Mouse (Mus musculus) gastrocnemius, adult 2 months (tissue): ENCODE measurements around the gene Olfr186. TPM values are rescaled to one million over a fixed set of nuclear protein-coding genes. Genes with fewer than 3 reads are reported as not detected.
"Not testable (repeated sequence)": the region's sequence is repeated elsewhere in the genome, so short reads cannot be mapped to it uniquely, and the experiment has no call there.

ENCODE experiments used
- DNase-seq: peaks from one replicate; pipeline ENCODE4 v3.0.0; 2022
- H3K27ac ChIP-seq: fragments of 200-600 bp; 2 replicates; pipeline ENCODE4 v1.8.1; 2022; ENCODE audit warnings: mild to moderate bottlenecking
- H3K4me3 ChIP-seq: fragments of 200-600 bp; 2 replicates; pipeline ENCODE4 v1.8.1; 2022; ENCODE audit warnings: mild to moderate bottlenecking, moderate library complexity
- CTCF ChIP-seq: fragments of 200-600 bp; IDR thresholded peaks from 2 replicates; pipeline ENCODE4 v1.8.1; 2022; ENCODE audit warnings: antibody characterized with exemption, mild to moderate bottlenecking, moderate library complexity
- intact Hi-C: fragments of 180-260 bp; cut with DNase I; formaldehyde crosslinking; loops from one replicate; pipeline ENCODE4 v1.15.1; 2025
- long read RNA-seq, 2 experiments: library from polyadenylated mRNA; stranded (forward); transcript quantifications; one replicate each; pipeline ENCODE4 v2.0.0; 2021
- total RNA-seq, 2 experiments: library from RNA; stranded (reverse); gene quantifications; 2 replicates each; pipeline ENCODE4 v1.2.3; 2021

Gene Olfr186
- not detected for total RNA-seq
- long read RNA-seq, experiment 1: 0 reads
- long read RNA-seq, experiment 2: 0 reads

DNA sequence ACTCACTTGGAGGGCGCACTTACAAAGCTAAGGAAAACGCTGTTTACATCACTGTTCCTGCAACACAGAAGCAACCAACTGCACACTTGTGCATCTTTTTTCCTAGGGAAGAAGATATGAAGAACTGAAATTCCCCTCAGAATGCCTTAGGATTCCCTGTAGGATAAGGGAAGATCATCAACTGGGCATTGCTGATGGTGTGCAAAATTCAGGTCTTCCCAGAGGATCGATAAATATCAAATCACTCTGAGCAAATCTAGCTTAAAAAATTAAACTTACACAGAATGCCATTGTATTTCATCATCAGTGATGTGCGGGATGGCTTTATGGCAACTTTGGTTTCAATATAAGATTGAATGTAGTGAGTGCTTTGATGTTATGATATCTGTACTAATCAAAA, at the start of gene Olfr186:
Gene Olfr186 (minus strand): TSS at position 101 of the 400 bp plus-strand sequence.
- Histone ChIP-seq H3K4me3 (no peak within 1 kb of the TSS), H3K27ac (no peak within 1 kb of the TSS)
- no peak for DNase-seq
- intact Hi-C loops: no loop called here
- no peak for TF ChIP-seq CTCF

DNA sequence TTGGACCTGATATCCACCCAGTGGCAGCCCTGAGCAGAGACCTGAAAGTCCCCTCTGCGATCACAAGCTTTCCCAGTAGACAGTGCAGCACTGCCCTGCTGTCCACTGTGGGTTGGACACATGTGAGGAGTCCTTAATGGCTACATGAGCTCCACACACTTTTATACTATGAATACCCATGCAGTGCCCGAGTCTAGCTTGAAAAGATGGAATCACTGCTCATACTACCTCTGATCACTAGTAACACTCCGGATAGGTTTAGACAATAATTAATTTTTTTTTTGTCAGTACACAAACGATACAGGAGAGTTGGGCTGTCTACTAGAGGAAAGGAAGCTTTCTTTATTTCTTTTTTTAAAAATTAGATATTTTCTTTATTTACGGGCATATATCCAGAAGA, 47.8 kb upstream of the Olfr186 start, which contains the start of gene Olfr190:
Gene Olfr190 (minus strand): TSS at position 101 of the 400 bp plus-strand sequence.
- intact Hi-C loops: no loop called here

DNA sequence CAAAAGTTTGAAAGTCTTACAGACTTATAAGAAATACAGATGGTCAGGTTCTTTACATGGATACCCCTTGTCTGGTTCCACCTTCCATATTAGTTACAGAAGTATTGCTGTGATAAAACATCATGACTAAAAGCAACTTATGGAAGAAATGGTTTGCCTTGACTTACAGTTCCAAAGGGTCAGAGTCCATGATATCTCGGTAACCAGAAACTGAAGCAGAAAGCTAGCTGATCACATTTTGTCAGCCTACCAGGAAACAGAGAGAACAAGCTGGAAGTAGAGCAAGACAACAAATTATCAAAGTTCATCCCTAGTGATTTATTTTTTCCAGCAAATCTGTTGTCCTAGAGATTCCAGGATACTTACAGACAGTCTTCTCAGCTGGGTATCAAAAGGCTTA, 43.4 kb upstream of the Olfr186 start:
- intact Hi-C loops: no loop called here
- DNase-seq: no peak
- H3K4me3 ChIP-seq: no peak overlapping the region
- H3K27ac ChIP-seq: no peak overlapping the region
- TF ChIP-seq CTCF: no peak

More for the DNA sequence above, 47.8 kb upstream of the Olfr186 start, which contains the start of gene Olfr190:
- TF ChIP-seq CTCF: no peak
- Histone ChIP-seq H3K27ac (no peak within 1 kb of the TSS), H3K4me3 (no peak within 1 kb of the TSS)
- no peak for DNase-seq

GRCm38 (mm10) chr16:59071755-59072154, 41.7 kb upstream of the Olfr186 start:
- Histone ChIP-seq H3K27ac (no peak overlapping the region), H3K4me3 (no peak overlapping the region)
- TF ChIP-seq CTCF: no peak
- intact Hi-C loops: no loop called here
- DNase-seq: no peak

GRCm38 (mm10) chr16:59062411-59062810, 32.3 kb upstream of the Olfr186 start:
- not testable (repeated sequence) for DNase-seq

DNA sequence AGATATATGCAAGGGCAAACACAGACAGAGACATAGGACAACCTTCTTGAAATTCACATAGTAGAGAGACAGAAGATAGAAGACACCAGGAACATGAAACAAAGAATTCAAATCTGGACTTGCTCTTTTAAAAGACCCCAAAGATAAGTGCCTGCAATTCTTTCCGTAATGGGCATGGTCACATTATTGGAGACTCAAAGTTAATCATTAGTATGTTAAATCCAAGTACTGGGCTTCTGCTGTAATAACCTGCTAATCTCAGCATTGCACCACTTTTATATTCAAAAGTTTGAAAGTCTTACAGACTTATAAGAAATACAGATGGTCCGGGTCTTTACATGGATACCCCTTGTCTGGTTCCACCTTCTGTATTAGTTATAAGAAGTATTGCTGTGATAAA, 19.2 kb upstream of the Olfr186 start:
- H3K4me3 ChIP-seq, H3K27ac ChIP-seq, DNase-seq, intact Hi-C loops: not testable (repeated sequence)

More at GRCm38 (mm10) chr16:59062411-59062810, 32.3 kb upstream of the Olfr186 start:
- intact Hi-C loops, H3K4me3 ChIP-seq, H3K27ac ChIP-seq: not testable (repeated sequence)

- Histone ChIP-seq H3K27ac (no peak overlapping the region), H3K4me3 (no peak overlapping the region)
- no peak for DNase-seq
- intact Hi-C loops: no loop called here
- no peak for TF ChIP-seq CTCF
Observed at GRCm38 (mm10) chr16:59048860-59049259, 18.8 kb upstream of the Olfr186 start.

- no peak for DNase-seq
- intact Hi-C loops: no loop called here
- TF ChIP-seq CTCF: no peak
Observed at GRCm38 (mm10) chr16:59047579-59047978, 17.5 kb upstream of the Olfr186 start.

GRCm38 (mm10) chr16:59045835-59046234, 15.7 kb upstream of the Olfr186 start:
- Histone ChIP-seq H3K4me3 (no peak overlapping the region), H3K27ac (no peak overlapping the region)
- no peak for DNase-seq
- intact Hi-C loops: no loop called here
- no peak for TF ChIP-seq CTCF

More at GRCm38 (mm10) chr16:59047579-59047978, 17.5 kb upstream of the Olfr186 start:
- Histone ChIP-seq H3K27ac (no peak overlapping the region), H3K4me3 (no peak overlapping the region)

GRCm38 (mm10) chr16:59039710-59040109, 9.6 kb upstream of the Olfr186 start, which contains the start of gene Olfr187:
Olfr187 (minus strand) TSS chr16:59039767.
- TF ChIP-seq CTCF: no peak
- Histone ChIP-seq H3K27ac (no peak within 1 kb of the TSS), H3K4me3 (no peak within 1 kb of the TSS)
- intact Hi-C loops: no loop called here
- no peak for DNase-seq

DNA sequence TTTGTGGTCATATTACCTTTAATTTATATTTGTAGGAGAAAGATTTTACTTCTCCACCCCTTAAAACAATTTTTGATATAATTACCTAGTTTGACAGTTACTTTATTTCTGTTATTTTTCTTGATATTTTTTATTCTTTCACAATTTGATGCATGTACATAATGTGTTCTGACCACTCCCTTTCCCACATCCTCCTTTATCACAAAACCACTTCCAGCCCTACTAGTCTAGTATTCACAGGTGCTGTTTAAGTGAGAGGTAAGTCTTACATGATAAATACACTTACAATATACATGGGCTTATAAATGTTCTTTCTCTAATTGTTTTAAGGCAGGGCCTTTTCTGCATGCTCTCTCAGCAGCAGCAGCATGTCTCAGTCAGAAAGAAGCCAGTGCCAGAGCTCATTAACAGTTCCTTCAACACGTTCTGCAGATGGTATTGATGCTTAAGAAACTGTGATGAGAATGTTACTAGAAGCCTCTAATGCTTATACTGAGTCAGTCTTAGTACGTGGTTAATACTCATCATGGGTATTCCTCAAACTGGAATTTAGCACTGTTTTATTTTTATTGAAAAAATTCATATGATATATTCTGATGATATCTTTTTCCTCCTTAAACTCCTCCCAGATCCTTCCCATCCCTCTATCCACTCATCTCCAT, 16.6 kb downstream of the Olfr186 start:
- Histone ChIP-seq H3K27ac (no peak overlapping the region), H3K4me3 (no peak overlapping the region)
- intact Hi-C loops: no loop called here
- no peak for DNase-seq
- TF ChIP-seq CTCF: no peak

DNA sequence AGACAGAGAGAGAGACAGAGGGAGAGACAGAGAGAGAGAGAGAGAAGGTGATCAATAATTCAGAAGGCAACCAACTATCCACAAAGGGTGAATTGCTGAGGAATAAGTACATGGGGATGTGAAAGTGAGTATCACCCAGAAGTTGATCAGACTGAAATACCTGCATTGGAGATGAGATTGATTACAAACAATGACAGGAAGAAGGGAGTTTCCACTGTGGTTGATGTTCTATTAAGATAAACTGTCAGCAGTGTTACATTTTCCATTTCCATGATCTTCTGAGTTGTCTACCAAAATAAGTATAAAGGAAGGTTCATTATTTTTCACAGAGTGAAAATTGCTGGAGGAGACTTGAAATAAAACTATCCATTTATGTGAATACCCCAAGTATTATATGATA, 22.9 kb downstream of the Olfr186 start:
- intact Hi-C loops: no loop called here
- no peak overlapping the region for H3K4me3 ChIP-seq
- no peak for DNase-seq
- H3K27ac ChIP-seq: no peak overlapping the region
- TF ChIP-seq CTCF: no peak

DNA sequence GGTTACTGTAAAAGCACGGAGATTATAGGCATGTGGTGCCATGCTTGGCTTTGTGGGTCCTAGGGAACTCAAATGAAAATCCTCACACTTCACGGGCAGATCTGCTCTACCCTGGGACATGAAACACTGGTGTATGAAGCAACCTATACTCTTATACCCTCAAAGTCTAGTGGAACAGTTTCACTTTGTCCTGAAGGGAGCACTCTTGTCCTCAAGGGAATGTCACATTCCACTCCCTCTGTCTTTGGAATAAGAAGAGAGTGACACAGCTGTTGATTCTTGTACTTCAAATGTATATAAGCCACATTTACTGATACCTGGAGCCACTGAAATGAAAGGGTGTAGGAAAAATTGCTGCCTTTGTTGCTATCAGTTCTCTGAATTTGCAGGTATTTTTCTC, 35.0 kb downstream of the Olfr186 start, which contains the start of gene Olfr183:
Gene Olfr183 (plus strand): TSS at position 301 of the 400 bp plus-strand sequence.
- Histone ChIP-seq H3K4me3 (no peak within 1 kb of the TSS), H3K27ac (no peak within 1 kb of the TSS)
- DNase-seq: no peak
- intact Hi-C loops: no loop called here
- no peak for TF ChIP-seq CTCF

Other genes starting within 250 kb of the Olfr186 start
- not detected for gene Olfr173, start 230.0 kb downstream of the Olfr186 start, total RNA-seq
- gene Olfr175-ps1, start 203.5 kb downstream of the Olfr186 start, total RNA-seq: not detected
- not detected for gene Olfr177, start 155.5 kb downstream of the Olfr186 start, total RNA-seq
- gene Olfr178, start 138.2 kb downstream of the Olfr186 start, total RNA-seq: not detected
- not detected for gene Olfr181, start 101.5 kb downstream of the Olfr186 start, total RNA-seq
- not detected for gene Olfr180, start 100.9 kb downstream of the Olfr186 start, total RNA-seq
- not detected for gene Olfr183, start 34.9 kb downstream of the Olfr186 start, total RNA-seq
- not detected for gene Olfr187, start 9.5 kb upstream of the Olfr186 start, total RNA-seq
- not detected for gene Olfr190, start 47.7 kb upstream of the Olfr186 start, total RNA-seq
- gene Olfr191, start 59.5 kb upstream of the Olfr186 start, total RNA-seq: not detected
- not detected for gene Olfr193, start 81.6 kb upstream of the Olfr186 start, total RNA-seq
- not detected for gene Olfr194, start 90.8 kb upstream of the Olfr186 start, total RNA-seq
- not detected for gene Olfr195, start 116.8 kb upstream of the Olfr186 start, total RNA-seq
- gene Olfr196, start 140.2 kb upstream of the Olfr186 start, total RNA-seq: not detected
- gene Olfr198, start 173.2 kb upstream of the Olfr186 start, total RNA-seq: not detected
- not detected for gene Olfr199, start 189.5 kb upstream of the Olfr186 start, total RNA-seq
- not detected for gene Olfr201, start 242.3 kb upstream of the Olfr186 start, total RNA-seq